Mouse (Mus musculus) small intestine, adult 2 months (tissue): Measurements from ENCODE around the gene Snrk.

Experiments used
- CTCF ChIP-seq: fragments of 200-500 bp; IDR thresholded peaks from 2 replicates; pipeline ENCODE4 v1.5.1; 2012; ENCODE audit warnings: low read depth, mild to moderate bottlenecking, control low read depth, inconsistent platforms, low read length, moderate library complexity, mixed read lengths; ENCODE audit not compliant: insufficient replicate concordance, insufficient read length; ENCODE audit errors: extremely low read depth
- POLR2A ChIP-seq: fragments of 200-500 bp; IDR thresholded peaks from 2 replicates; pipeline ENCODE4 v1.6.1; 2012; ENCODE audit warnings: low read depth, mild to moderate bottlenecking, control low read depth, inconsistent platforms, low read length, moderate library complexity

DNA sequence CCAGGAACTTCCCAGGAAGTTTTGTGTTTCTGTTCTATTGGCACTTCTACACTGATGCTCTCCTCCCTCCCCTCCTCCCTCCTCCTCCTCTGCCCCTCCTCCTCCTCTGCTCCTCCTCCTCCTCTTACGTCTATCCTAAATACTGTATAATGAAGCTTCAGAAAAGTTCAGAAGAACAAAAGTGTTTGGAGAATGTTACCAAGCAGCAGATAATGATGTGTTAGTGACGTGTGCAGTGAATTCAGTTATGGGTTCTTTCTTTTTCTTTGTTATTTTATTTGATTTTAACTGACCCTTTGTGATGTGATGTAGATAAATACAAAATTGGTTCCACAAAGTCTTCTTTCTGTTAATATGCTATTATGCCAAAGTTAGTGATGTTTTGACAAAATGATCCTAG, 22.2 kb downstream of the Snrk start:
- TF ChIP-seq CTCF: no peak
- TF ChIP-seq POLR2A: no peak
